Mouse (Mus musculus): ENCODE results near the gene Foxj1. TPM values are rescaled to one million over a fixed set of nuclear protein-coding genes. Genes with fewer than 3 reads are reported as not detected.
A peak's percentile ranks its signal among the peaks of the same experiment; 100 is the strongest.

Foxj1 gene
- total RNA-seq, 2 experiments from 2014 or later: 0.10 to 0.13 TPM

GRCm38 (mm10) chr11:116306126-116306982, 28.8 kb downstream of the Foxj1 start:
- peak; percentile 86 to 90 for DNase-seq (ENCODE audit: low spot score in 2 of 2)

- DNase-seq (ENCODE audit: low spot score in 2 of 2): no peak
Measured at GRCm38 (mm10) chr11:116305423-116305822, 29.8 kb downstream of the Foxj1 start.

- no peak for DNase-seq (ENCODE audit: low spot score in 2 of 2)
Measured at GRCm38 (mm10) chr11:116298621-116299020, 36.6 kb downstream of the Foxj1 start.

GRCm38 (mm10) chr11:116298221-116298620, 37.0 kb downstream of the Foxj1 start:
- DNase-seq (ENCODE audit: low spot score in 2 of 2): no peak

- DNase-seq (ENCODE audit: low spot score in 2 of 2): no peak
Measured at GRCm38 (mm10) chr11:116297017-116297416, 38.2 kb downstream of the Foxj1 start.

GRCm38 (mm10) chr11:116296191-116296734, 38.9 kb downstream of the Foxj1 start:
- no peak for DNase-seq (ENCODE audit: low spot score in 2 of 2)

GRCm38 (mm10) chr11:116294319-116294718, 40.9 kb downstream of the Foxj1 start:
- peak in 1 of 2 experiments; percentile 31 for DNase-seq (ENCODE audit: low spot score in 2 of 2)

- no peak for DNase-seq (ENCODE audit: low spot score in 2 of 2)
Measured at GRCm38 (mm10) chr11:116293538-116294137, 41.6 kb downstream of the Foxj1 start.

- no peak for DNase-seq (ENCODE audit: low spot score in 2 of 2)
Measured at GRCm38 (mm10) chr11:116292401-116292800, 42.8 kb downstream of the Foxj1 start.

- DNase-seq (ENCODE audit: low spot score in 2 of 2): no peak
Measured at GRCm38 (mm10) chr11:116290556-116290955, 44.6 kb downstream of the Foxj1 start.

- no peak for DNase-seq (ENCODE audit: low spot score in 2 of 2)
Measured at GRCm38 (mm10) chr11:116287351-116287750, 47.8 kb downstream of the Foxj1 start.

- DNase-seq (ENCODE audit: low spot score in 2 of 2): no peak
Measured at GRCm38 (mm10) chr11:116285770-116286191, 49.4 kb downstream of the Foxj1 start.

- DNase-seq (ENCODE audit: low spot score in 2 of 2): no peak
Measured at GRCm38 (mm10) chr11:116283982-116284381, 51.2 kb downstream of the Foxj1 start.

GRCm38 (mm10) chr11:116282912-116283521, 52.2 kb downstream of the Foxj1 start:
- no peak for DNase-seq (ENCODE audit: low spot score in 2 of 2)

- DNase-seq (ENCODE audit: low spot score in 2 of 2): no peak
Measured at GRCm38 (mm10) chr11:116282089-116282488, 53.1 kb downstream of the Foxj1 start.

GRCm38 (mm10) chr11:116281671-116282070, 53.5 kb downstream of the Foxj1 start:
- no peak for DNase-seq (ENCODE audit: low spot score in 2 of 2)

GRCm38 (mm10) chr11:116280751-116281663, 54.2 kb downstream of the Foxj1 start, which contains the start of gene Galr2:
Gene Galr2, plus strand, starts transcription at chr11:116280939.
- no peak for DNase-seq (ENCODE audit: low spot score in 2 of 2)

Data from adrenal gland, adult 18-20 months (tissue).